Mouse (Mus musculus): ENCODE measurements around the gene Adal.

GRCm38 (mm10) chr2:121105940-121106339 is 34.3 kb upstream of the Adal start:
- TF ChIP-seq POLR2A (IDR thresholded peaks at IDR 0.05; ENCODE audit: extremely low read depth, insufficient read depth, low read length) (no peak), CTCF (IDR thresholded peaks at IDR 0.05; ENCODE audit: extremely low read depth, insufficient read depth, low read length) (no peak)
